Mouse (Mus musculus) left cerebral cortex, postnatal 10 days (tissue): ENCODE data around the gene Clec12a. TPM values are rescaled to one million over a fixed set of nuclear protein-coding genes. Genes with fewer than 3 reads are reported as not detected.
"Not testable (repeated sequence)": the region's sequence is repeated elsewhere in the genome, so short reads cannot be mapped to it uniquely, and the experiment has no call there.

ENCODE experiments used
- DNase-seq, 2 experiments: peaks; one replicate each; pipeline ENCODE4 v3.0.0; 2021 to 2022; ENCODE audit warnings: low spot score in 2 of 2, mixed read lengths in 1 of 2; ENCODE audit errors: extremely low spot score in 1 of 2
- intact Hi-C: fragments of 180-260 bp; cut with DNase I; formaldehyde crosslinking; loops from one replicate; pipeline ENCODE4 v1.15.1; 2025
- total RNA-seq, 2 experiments: library from RNA; stranded (reverse); gene quantifications; 2 replicates each; pipeline ENCODE4 v1.2.3; 2021

Gene Clec12a
- total RNA-seq, result under 1 TPM in 1 of 2 experiments, not detected in 1; 0.28 TPM

DNA sequence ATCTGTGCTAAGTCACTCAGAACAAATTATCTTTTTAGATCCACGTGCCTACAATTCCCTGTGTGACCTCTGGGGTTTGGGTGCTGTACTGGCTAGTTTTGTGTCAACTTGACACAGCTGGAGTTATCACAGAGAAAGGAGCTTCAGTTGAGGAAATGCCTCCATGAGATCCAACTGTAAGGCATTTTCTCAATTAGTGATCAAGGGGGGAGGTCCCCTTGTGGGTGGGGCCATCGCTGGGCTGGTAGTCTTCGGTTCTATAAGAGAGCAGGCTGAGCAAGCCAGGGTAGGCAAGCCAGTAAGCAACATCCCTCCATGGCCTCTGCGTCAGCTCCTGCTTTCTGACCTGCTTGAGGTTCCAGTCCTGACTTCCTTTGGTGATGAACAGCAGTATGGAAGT is at the start of gene Clec12a:
Gene Clec12a (plus strand): TSS at position 301 of the 400 bp plus-strand sequence.
- intact Hi-C loops, DNase-seq: not testable (repeated sequence)

DNA sequence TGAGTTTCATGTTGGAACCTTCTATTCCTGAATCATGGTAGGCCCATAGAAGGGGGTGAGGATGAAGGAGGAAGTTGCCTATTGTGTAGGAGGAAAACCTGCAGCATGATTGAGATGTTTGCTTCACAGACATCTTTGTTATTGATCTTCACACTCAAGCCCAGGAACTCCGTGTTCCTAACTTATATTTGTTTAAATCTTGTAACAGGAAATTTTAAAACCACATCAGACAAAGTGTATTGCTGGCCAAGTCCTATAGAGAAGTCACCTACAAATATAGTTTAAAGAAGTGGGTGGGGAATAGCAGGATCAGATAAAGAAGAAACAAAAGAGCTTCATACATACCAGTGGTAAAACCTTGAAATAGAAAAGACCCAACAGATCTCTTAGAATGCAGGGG is 38.3 kb upstream of the Clec12a start:
- no peak for DNase-seq
- intact Hi-C loops, result no loop called here

DNA sequence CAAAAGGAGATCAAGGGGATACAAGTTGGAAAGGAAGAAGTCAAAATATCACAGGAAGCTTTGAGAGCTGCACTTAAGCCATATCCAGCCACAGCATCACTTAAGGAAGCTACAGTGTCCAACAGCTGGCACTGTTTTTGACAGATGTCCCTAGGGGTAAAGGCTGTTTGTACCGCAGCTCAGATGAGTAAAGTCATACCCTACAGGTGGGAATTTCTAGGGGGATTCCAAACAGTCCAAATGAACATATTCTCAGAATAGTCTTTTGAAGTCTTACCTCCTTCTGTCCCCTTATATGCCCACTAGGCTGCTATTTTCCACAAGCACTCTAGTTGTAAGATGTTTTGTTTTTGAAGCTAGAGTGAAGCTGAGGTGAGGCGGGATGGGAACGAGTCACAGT is 30.0 kb upstream of the Clec12a start:
- intact Hi-C loops, result no loop called here
- DNase-seq, result no peak

DNA sequence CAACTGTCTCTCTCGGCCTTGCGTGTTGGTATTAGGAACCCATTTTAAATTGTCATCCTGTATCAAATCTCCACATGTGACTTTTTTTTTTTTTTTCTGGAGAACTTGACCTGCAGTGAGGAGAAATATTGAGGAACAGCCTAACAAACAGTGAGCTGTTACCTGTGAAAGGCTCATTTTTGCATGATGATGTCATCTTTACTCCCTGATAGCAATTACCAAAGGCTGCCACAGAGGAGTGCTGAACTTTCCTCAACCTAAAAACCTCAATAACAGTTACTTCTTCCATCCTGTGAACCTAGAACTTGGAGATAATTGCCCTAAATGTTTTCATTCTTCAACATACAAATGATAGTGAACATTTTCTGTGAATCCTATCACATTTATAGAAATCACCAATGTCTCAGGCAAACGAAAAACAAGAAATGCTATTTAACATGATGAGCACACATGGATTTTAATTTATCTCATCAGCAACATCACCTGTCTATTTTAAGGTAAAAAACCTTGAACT is 27.8 kb upstream of the Clec12a start:
- no peak for DNase-seq
- intact Hi-C loops, result no loop called here

DNA sequence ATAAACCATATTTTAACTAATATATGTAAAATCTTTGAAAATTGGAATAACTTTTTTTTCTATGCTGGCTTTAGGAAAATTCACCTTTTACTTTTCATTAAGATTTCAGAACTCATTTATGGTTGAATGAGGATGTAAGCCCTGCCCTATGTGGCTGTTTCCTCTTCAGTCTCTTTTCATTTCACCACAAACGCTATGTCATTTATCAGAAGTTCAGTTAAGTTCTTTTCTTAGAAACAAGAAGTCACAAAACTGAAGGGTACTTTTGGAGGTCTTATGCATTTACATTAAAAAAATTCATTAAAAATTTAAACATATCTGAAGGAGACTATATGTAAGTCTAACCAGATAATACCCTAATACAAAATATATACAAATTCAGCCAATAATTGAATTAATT is 26.8 kb upstream of the Clec12a start:
- no peak for DNase-seq
- intact Hi-C loops, result no loop called here

DNA sequence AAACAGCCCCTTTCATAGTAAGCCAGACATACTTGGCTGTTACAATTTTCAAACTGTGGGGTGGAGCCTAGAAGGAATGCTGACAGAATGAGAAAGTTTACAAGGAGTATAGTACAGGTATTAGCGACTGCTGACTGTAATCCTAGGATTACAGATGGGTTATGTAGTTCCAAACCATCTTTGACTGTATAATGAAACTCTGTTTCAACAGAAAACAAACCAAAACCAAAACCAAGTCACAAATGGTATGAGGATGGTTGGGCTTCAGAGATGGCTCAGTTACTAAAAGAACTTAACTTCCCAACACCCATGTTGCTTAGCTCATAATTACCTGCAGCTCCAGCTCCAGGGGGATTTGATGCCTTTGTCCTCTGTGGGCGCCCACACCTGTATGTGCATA is 26.0 kb upstream of the Clec12a start:
- intact Hi-C loops, result no loop called here
- DNase-seq, result no peak

DNA sequence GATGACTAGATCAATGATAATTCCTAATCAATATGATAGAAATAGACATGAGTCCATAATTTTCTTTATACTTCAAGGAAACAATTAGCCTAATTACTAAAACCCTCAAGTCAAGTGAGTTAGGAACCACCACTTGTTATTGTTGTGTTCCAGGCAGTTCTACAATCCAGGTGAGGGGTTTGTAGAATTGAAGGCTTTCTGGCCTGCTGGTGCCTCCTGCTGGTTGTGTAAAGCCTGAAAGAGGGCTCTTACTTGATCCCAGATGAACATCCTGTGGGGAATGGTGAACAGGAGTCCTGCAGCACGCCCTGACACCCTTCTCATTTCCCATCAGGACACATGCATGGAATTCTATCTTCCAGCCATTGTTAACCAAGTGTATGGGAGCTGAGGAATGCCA is 24.1 kb upstream of the Clec12a start:
- intact Hi-C loops, result no loop called here
- no peak for DNase-seq

DNA sequence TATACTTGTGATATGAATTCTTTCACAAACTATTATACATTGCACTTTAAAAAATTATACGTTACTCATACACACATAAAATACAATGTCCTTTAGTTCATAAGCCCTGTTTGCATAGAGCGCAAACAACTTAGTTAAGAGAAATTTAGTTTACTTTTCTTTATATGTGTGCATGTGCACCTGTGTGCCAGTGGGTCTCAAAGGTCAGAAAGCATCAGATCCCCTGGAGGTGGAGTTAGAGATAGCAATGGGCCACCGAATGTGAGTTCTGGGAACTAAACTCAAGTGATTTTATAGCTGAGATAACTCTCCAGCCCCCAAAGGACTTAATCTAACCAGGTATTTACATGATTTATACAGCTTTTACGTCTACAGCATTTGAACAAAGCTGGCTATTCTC is 23.2 kb upstream of the Clec12a start:
- intact Hi-C loops, result no loop called here
- DNase-seq, result no peak

DNA sequence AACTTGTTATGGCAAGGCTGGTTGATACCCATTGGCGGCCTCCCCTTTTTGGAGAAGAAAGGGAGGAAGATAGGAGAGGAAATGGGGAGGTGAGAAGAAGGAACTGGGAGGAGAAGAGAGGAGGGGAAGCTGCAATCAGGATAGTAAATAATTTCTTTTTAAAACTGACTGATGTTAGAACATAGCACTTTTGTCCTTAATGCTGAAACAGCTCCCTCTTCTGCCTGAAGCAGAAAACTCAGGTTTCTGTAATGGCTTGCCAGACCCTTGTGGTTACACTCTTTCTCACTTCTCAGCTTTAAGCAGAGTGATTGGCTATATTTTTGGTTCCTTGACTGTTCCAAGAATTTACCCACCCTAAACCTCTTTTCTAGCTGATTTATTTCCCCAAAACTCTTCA is 16.5 kb upstream of the Clec12a start:
- DNase-seq, result no peak
- intact Hi-C loops, result no loop called here

DNA sequence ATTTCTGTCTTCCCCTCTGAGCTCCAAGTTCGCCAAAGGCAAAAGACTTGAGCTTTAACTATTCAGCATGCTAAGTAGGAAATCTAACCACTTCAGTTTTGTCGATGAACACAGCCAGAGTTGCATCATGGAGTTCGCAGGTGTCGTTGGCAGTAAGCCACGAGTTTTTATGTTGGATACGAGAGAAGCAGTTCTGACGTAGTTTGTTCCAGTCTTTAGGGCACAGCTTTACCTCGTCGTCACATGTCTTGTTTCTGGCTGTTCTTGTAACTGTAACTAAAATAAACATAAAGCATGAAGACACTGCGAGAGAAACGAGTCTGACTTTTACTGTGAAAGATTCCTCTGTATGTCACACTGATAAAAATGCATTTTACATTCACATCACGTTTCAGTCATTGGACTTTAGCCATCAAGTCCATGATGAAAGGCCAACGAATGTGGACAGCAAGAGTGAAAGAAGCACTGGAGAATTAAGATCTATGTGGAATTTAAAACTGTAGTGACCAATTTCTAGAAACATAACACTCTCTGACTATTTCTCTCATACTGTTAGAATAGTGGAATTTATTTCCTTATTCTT is 15.8 kb upstream of the Clec12a start:
- intact Hi-C loops, result no loop called here
- DNase-seq, result peak in 1 of 2 experiments; percentile 3

DNA sequence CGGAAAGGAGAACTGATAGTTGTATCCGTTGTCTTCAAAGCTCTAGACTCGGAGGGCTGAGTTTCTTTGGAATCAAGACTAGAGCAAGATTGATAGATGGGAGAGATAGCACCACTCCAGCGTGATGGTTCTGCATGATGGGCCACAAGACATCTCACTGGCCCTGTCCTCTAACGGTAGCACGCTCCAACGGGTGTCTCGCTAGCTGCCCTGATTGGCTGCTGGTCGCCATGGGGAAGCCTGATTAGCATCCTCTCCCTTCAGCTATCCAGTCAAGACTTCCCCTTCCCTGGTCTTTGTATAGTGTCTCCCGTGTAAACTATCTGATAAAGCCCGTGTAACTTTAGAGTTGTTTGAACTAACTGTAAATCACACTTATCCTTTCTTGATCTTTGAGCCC is 10.9 kb upstream of the Clec12a start, which contains the start of gene 4922502D21Rik:
Gene 4922502D21Rik (minus strand): TSS at position 187 of the 400 bp plus-strand sequence.
- intact Hi-C loops, result loop anchor here (5.0 kb wide), 1 partner anchor 36 kb away; no protein-coding TSS in a partner anchor
- DNase-seq, result no peak

DNA sequence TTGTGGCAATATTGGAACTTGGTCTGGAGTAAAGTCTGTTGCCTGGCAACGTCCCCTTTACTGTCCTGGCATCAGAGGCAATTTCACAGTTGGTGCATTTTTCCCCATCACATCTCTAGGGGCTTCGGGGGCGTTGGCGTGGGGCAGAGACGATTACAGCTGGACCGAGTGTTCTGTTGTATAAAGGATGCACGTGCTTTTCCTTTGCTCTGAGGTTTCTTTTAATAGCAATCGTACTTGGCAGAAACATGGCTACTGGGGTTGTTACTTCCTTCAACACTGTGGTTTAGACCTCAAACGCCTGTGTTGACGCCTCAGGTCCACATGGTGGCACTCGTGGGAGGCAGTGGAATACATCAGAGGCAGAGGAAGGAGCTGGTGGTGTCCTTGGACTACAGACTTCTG is 8.8 kb upstream of the Clec12a start:
- DNase-seq, result peak; percentile 36 to 57
- intact Hi-C loops, result loop anchor here (5.0 kb wide), 1 partner anchor 34 kb away; no protein-coding TSS in a partner anchor

DNA sequence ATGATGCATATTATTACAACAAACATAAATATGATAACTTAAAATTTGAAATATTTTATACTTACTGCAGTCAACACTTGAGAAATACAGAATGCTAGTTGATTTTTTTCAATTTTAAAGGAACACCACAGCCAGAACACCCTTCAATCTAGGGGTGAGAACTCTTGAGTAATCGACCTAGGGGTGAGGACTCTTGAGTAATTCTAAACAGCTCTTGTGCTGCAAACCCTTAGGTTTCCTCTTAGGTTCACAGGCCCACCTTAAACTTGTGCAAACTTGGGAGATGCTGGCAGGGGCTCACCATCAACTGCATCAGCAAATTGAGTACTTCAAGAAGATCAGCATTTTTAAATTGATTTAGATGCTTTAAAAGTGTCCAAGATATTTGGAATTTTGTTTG is 4.7 kb upstream of the Clec12a start:
- intact Hi-C loops, result no loop called here
- no peak for DNase-seq

DNA sequence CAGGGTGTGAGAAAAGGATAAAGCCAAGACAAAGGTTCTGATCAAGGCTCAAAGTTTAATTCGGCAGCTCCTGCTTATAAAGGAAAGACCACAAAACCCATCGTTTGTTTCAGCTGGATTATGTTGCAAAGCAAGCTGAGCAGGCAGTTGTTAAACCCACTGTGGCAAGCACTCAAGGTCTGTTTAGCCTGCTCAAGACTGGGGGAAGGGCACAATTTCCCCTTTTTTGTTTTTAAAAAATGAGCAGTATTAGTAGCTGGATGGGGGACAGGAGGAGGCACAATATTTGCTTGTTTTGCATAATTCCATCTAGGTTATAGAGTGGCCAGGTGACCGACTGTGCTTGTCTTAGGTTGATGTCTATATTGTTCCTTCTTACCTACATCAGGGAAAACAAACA is 1.9 kb downstream of the Clec12a start:
- DNase-seq, result no peak
- intact Hi-C loops, result no loop called here

DNA sequence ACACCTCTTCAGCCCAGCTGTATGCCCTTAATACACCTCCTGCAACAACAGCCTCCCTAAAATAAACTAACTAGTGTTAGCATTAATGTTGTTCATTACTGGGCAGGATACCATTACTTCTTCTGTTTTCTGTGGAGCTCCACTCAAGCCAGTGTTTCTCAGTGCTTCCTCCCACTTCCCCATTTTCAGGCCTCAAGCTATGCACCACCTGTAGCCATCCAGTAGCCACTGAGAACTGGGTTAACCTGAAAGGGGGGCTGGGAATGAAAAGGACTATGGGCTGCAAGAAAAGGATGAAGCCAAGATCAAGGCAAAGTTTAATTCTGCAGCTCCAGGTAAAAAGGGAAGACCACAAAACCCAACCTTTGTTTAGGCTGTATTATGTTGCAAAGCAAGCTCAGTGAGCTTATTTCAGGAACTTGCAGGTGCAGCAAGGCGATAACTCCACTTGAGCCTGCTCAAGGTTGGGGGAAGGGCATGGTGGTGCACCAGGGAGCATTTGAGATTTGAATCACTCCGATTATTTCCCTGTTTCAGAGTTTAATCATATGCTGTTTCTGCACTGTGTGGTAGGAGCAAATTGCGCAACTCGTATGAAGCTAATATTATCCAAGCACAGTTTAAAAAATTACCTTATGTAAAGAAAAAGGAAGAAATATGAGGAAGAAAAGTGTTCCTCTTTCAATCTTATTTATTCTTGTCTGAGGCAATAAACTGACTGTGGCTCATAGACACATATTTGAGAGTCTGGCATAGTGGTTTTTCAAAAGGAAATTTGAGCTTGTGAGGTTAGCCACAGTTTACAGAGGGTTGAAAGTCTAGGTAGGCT is 7.2 kb downstream of the Clec12a start:
- intact Hi-C loops, result no loop called here
- no peak for DNase-seq

DNA sequence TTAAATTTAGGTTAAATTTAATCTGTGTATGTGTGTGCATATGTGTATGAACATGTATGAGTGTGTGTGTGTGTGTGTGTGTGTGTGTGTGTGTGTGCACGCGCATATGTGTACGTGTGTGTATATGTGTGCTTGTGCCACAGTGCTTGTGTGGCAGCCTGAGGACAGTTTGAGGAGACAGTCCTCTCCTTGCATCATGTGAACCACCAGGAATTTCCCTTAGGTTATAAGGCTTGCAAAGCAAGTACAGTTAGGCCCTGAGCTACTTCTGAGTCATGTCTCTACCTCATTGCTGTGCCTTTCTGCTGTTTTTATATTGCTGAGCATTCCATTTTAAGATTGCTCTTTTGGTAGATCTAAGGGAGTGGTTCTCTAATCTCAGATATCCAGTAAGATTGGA is 8.6 kb downstream of the Clec12a start:
- intact Hi-C loops, result no loop called here
- no peak for DNase-seq

DNA sequence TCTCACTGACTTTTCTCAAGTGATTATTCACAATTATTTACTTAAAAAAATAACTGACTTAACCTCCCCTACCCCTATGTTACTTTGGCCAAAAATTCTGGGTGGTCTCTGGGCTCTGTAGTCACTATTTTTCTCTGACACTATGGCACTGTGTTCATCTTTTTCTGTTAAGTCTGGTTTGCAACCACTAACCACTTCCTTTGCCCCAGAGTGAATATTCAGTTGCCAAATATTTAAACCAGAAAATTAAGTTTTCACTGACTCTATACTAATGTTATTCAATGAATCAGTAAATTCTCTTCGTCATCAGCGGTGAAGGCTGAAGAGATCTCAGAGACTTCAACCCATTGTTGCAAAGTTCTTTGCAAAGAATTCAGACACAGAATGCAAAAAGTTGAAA is 13.3 kb downstream of the Clec12a start:
- intact Hi-C loops, result no loop called here
- DNase-seq, result no peak

DNA sequence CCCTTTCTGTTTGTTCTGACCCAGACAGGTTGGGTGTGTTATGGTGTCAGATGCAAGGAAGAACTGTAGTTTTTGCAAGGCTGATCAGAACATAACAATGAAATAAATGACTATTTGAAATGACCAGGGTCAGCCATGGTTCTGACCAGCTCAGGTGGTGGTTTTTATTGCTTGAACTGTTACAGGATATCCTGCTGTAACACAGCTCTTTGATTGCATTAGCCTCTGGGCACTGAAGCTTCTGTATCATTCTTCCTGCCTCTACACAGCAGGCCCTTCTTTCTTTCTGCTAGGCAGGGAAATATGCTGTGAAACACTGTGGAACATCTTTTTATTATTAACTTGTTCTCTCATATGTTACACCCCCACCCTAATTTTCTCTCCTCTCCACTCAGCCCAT is 13.9 kb downstream of the Clec12a start:
- intact Hi-C loops, result no loop called here
- DNase-seq, result no peak

DNA sequence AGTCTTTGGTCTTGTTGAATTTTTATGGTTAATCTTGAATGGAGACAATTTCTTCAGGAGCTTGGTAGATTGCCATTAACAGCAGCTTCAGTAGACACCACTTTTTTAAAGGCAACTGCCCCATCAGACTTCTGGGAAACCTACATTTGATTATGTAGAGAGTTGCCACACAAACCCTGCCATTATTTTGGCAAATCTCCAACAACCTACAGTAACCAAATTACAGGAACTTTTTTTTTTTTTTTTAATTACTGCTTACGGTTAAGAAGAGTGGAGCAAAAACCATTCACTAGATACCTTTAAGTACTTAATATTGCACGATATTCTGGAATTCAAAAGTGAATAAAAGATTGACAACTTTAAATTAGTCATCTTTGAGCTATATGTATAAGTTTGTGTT is 17.0 kb downstream of the Clec12a start:
- DNase-seq, result no peak
- intact Hi-C loops, result no loop called here

DNA sequence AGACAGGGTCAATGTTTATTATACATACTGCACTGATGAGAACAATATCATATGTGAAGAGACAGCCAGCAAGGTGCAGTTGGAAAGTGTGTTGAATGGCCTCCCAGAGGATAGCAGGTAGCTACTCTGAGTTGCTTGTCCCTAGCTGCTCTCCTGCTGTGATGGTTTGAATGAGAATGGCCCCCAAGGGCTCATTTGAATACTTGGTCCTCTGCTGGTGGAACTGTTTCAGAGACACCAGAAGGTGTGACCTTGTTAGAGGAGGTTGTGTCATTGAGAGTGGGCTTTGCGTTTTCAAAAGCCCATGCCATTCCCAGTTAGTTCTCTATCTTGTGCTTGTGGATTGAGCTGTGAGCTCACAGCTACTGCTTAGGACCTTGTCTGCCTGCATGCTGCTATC is 21.5 kb downstream of the Clec12a start:
- intact Hi-C loops, result loop anchor here (10.0 kb wide), 2 partner anchors 269 to 559 kb away; no protein-coding TSS in a partner anchor
- no peak for DNase-seq
